Mouse (Mus musculus): ENCODE measurements around the gene Hes3. TPM values are rescaled to one million over a fixed set of nuclear protein-coding genes. Genes with fewer than 3 reads are reported as not detected.
A peak's percentile ranks its signal among the peaks of the same experiment; 100 is the strongest.

Gene Hes3
- total and polyA plus RNA-seq, 3 experiments = not detected

GRCm38 (mm10) chr4:152244545-152245522 lies 46.6 kb downstream of the Hes3 start:
- no peaks in the 10 kb centered on the region for H3K79me2 ChIP-seq (replicated peaks; ENCODE audit: control insufficient read depth, insufficient read depth, low read length)
- peak overlapping the region; percentile 87 for H3K27ac ChIP-seq
- TF ChIP-seq EP300 (IDR thresholded peaks at IDR 0.05; ENCODE audit: insufficient read depth, low read depth, low read length) (no peak), CTCF (IDR thresholded peaks at IDR 0.05) (no peak), POLR2A (IDR thresholded peaks at IDR 0.05; ENCODE audit: insufficient read depth, low read depth, low read length) (no peak)
- 69% methylated on average over 11 of the region's 11 CpGs for WGBS
- intact Hi-C loops (cut with DNase I) = loop anchor here (2.0 kb wide), 1 partner anchor 18 kb away; no protein-coding TSS in a partner anchor
- H3K36me3 ChIP-seq (ENCODE audit: control insufficient read depth, insufficient read depth, low read length) = 0 out of 2 replicates have a peak, but pooled peaks cover 2% of the 10 kb centered on the region
- no peaks in the 10 kb centered on the region for H3K27me3 ChIP-seq (ENCODE audit: control insufficient read depth, insufficient read depth, low read length)
- peak overlapping the region; percentile 21 for H3K9ac ChIP-seq (ENCODE audit: low read depth, low read length)
- H3K4me3 ChIP-seq = no peak overlapping the region
- DNase-seq = no peak
- peaks cover 15% of the 10 kb centered on the region for H3K4me1 ChIP-seq (ENCODE audit: control insufficient read depth, insufficient read depth, low read length)

GRCm38 (mm10) chr4:152243969-152244368 lies 47.5 kb downstream of the Hes3 start:
- Histone ChIP-seq H3K36me3 (ENCODE audit: control insufficient read depth, insufficient read depth, low read length) (0 out of 2 replicates have a peak, but pooled peaks cover 2% of the 10 kb centered on the region), H3K4me1 (ENCODE audit: control insufficient read depth, insufficient read depth, low read length) (peaks cover 15% of the 10 kb centered on the region), H3K4me3 (no peak overlapping the region), H3K79me2 (replicated peaks; ENCODE audit: control insufficient read depth, insufficient read depth, low read length) (no peaks in the 10 kb centered on the region), H3K27me3 (ENCODE audit: control insufficient read depth, insufficient read depth, low read length) (no peaks in the 10 kb centered on the region), H3K27ac (peak overlapping the region; percentile 87; the same call in 1 of the 2 replicates), H3K9ac (ENCODE audit: low read depth, low read length) (no peak overlapping the region)
- WGBS = 85% methylated on average over 8 of the region's 8 CpGs
- TF ChIP-seq CTCF (IDR thresholded peaks at IDR 0.05) = no peak
- TF ChIP-seq EP300 (IDR thresholded peaks at IDR 0.05; ENCODE audit: insufficient read depth, low read depth, low read length) = no peak
- no peak for TF ChIP-seq POLR2A (IDR thresholded peaks at IDR 0.05; ENCODE audit: insufficient read depth, low read depth, low read length)
- DNase-seq = no peak
- intact Hi-C loops (cut with DNase I) = loop anchor here (2.0 kb wide), 1 partner anchor 17 kb away; no protein-coding TSS in a partner anchor

GRCm38 (mm10) chr4:152243241-152243891 lies 48.1 kb downstream of the Hes3 start:
- Histone ChIP-seq H3K36me3 (ENCODE audit: control insufficient read depth, insufficient read depth, low read length) (0 out of 2 replicates have a peak, but pooled peaks cover 2% of the 10 kb centered on the region), H3K4me3 (no peak overlapping the region), H3K9ac (ENCODE audit: low read depth, low read length) (no peak overlapping the region), H3K4me1 (ENCODE audit: control insufficient read depth, insufficient read depth, low read length) (peaks cover 15% of the 10 kb centered on the region), H3K79me2 (replicated peaks; ENCODE audit: control insufficient read depth, insufficient read depth, low read length) (no peaks in the 10 kb centered on the region), H3K27ac (no peak overlapping the region), H3K27me3 (ENCODE audit: control insufficient read depth, insufficient read depth, low read length) (no peaks in the 10 kb centered on the region)
- TF ChIP-seq POLR2A (IDR thresholded peaks at IDR 0.05; ENCODE audit: insufficient read depth, low read depth, low read length) = no peak
- no peak for TF ChIP-seq EP300 (IDR thresholded peaks at IDR 0.05; ENCODE audit: insufficient read depth, low read depth, low read length)
- no peak for TF ChIP-seq CTCF (IDR thresholded peaks at IDR 0.05)
- no peak for DNase-seq
- intact Hi-C loops (cut with DNase I) = no loop called here
- WGBS = 81% methylated on average over 9 of the region's 9 CpGs

GRCm38 (mm10) chr4:152239974-152240373 lies 51.5 kb downstream of the Hes3 start:
- WGBS = 69% methylated on average over 4 of the region's 4 CpGs
- H3K79me2 ChIP-seq (replicated peaks; ENCODE audit: control insufficient read depth, insufficient read depth, low read length) = no peaks in the 10 kb centered on the region
- no peak overlapping the region for H3K27ac ChIP-seq
- no peak overlapping the region for H3K9ac ChIP-seq (ENCODE audit: low read depth, low read length)
- no peaks in the 10 kb centered on the region for H3K27me3 ChIP-seq (ENCODE audit: control insufficient read depth, insufficient read depth, low read length)
- no peak for DNase-seq
- H3K36me3 ChIP-seq (ENCODE audit: control insufficient read depth, insufficient read depth, low read length) = no peaks in the 10 kb centered on the region
- intact Hi-C loops (cut with DNase I) = no loop called here
- H3K4me3 ChIP-seq = no peak overlapping the region
- TF ChIP-seq CTCF (IDR thresholded peaks at IDR 0.05) (no peak), EP300 (IDR thresholded peaks at IDR 0.05; ENCODE audit: insufficient read depth, low read depth, low read length) (no peak), POLR2A (IDR thresholded peaks at IDR 0.05; ENCODE audit: insufficient read depth, low read depth, low read length) (no peak)
- peaks cover 6% of the 10 kb centered on the region for H3K4me1 ChIP-seq (ENCODE audit: control insufficient read depth, insufficient read depth, low read length)

Other genes with a start within 250 kb of the Hes3 start
- gene Plekhg5, start 219.2 kb downstream of the Hes3 start, total RNA-seq (2021) = 10 to 100 TPM; 11.5 to 16.7 TPM
- gene Plekhg5, start 219.2 kb downstream of the Hes3 start, polyA plus RNA-seq (2012; rRNA removed) = 20.3 and 20.5 TPM in 2 replicates
- gene Tnfrsf25, start 175.7 kb downstream of the Hes3 start, total RNA-seq (2021) = 1 to 10 TPM; 1.4 to 2.4 TPM
- gene Tnfrsf25, start 175.7 kb downstream of the Hes3 start, polyA plus RNA-seq (2012; rRNA removed) = 6.1 and 7.4 TPM in 2 replicates
- 1 to 10 TPM; 2.4 to 2.5 TPM for gene Espn, start 139.3 kb downstream of the Hes3 start, total RNA-seq (2021)
- gene Espn, start 139.3 kb downstream of the Hes3 start, polyA plus RNA-seq (2012; rRNA removed) = 2.7 and 3.2 TPM in 2 replicates
- not detected for gene Hes2, start 132.8 kb downstream of the Hes3 start, total RNA-seq (2021)
- not detected in 2 replicates for gene Hes2, start 132.8 kb downstream of the Hes3 start, polyA plus RNA-seq (2012; rRNA removed)
- 10 to 100 TPM; 58.1 to 64.8 TPM for gene Acot7, start 113.5 kb downstream of the Hes3 start, total RNA-seq (2021)
- 51.7 and 65.0 TPM in 2 replicates for gene Acot7, start 113.5 kb downstream of the Hes3 start, polyA plus RNA-seq (2012; rRNA removed)
- 10 to 100 TPM in 1 of 2 experiments, 1 to 10 TPM in 1; 8.6 to 11.9 TPM for gene Gpr153, start 17.4 kb downstream of the Hes3 start, total RNA-seq (2021)
- gene Gpr153, start 17.4 kb downstream of the Hes3 start, polyA plus RNA-seq (2012; rRNA removed) = 18.0 and 24.0 TPM in 2 replicates
- 10 to 100 TPM; 26.4 to 28.2 TPM for gene Icmt, start 5.6 kb upstream of the Hes3 start, total RNA-seq (2021)
- gene Icmt, start 5.6 kb upstream of the Hes3 start, polyA plus RNA-seq (2012; rRNA removed) = 17.7 and 27.2 TPM in 2 replicates
- gene Rnf207, start 27.3 kb upstream of the Hes3 start, total RNA-seq (2021) = 10 to 100 TPM; 34.5 to 47.7 TPM
- 155 and 167 TPM in 2 replicates for gene Rnf207, start 27.3 kb upstream of the Hes3 start, polyA plus RNA-seq (2012; rRNA removed)
- 100 to 1,000 TPM; 242 to 276 TPM for gene Rpl22, start 34.1 kb upstream of the Hes3 start, total RNA-seq (2021)
- 40.9 and 76.8 TPM in 2 replicates for gene Rpl22, start 34.1 kb upstream of the Hes3 start, polyA plus RNA-seq (2012; rRNA removed)
- gene Chd5, start 47.0 kb upstream of the Hes3 start, total RNA-seq (2021) = under 1 TPM; 0.13 to 0.48 TPM
- gene Chd5, start 47.0 kb upstream of the Hes3 start, polyA plus RNA-seq (2012; rRNA removed) = 0.18 and 0.29 TPM in 2 replicates
- gene Nphp4, start 185.0 kb upstream of the Hes3 start, total RNA-seq (2021) = under 1 TPM; 0.57 to 0.70 TPM
- 0.82 and 1.3 TPM in 2 replicates for gene Nphp4, start 185.0 kb upstream of the Hes3 start, polyA plus RNA-seq (2012; rRNA removed)
- gene Kcnab2, start 186.2 kb upstream of the Hes3 start, total RNA-seq (2021) = 1 to 10 TPM; 2.3 to 3.5 TPM
- gene Kcnab2, start 186.2 kb upstream of the Hes3 start, polyA plus RNA-seq (2012; rRNA removed) = 1.6 and 2.1 TPM in 2 replicates